In genomic region chr16:91851456-91852231, GRCm38 (mm10) we compare ENCODE assay signal across 11 mouse cellular contexts.
DNase-seq lines count a peak whose midpoint lies in the region; ATAC-seq and TF ChIP-seq lines count a peak whose summit lies in the region.
"Had no signal": no experiment of that assay in that cellular context is flagged by ENCODE, and none has a peak within 500 bp of the region (broad histone marks: within the 10 kb centered on the region; RNA-seq: fewer than 3 reads in every experiment).

No protein-coding gene starts in this region.

- no peak overlapping the region for H3K4me2 ChIP-seq in hindbrain, embryonic 12.5 days (replicated peaks)
- H3K4me2 ChIP-seq in midbrain, embryonic 16.5 days (ENCODE audit: low read length) = no peak overlapping the region
- H3K4me2 ChIP-seq in midbrain, embryonic 11.5 days = no peak overlapping the region
- H3K4me2 ChIP-seq in liver, postnatal 0 days (ENCODE audit: low read depth, low read length) = no peak overlapping the region

- 0 out of 2 replicates have a peak overlapping the region, but pooled peaks have one; percentile 12 for H3K27ac ChIP-seq in hindbrain, embryonic 10.5 days
- H3K27ac ChIP-seq in hindbrain, embryonic 12.5 days = no peak overlapping the region
- H3K27ac ChIP-seq in midbrain, embryonic 16.5 days (ENCODE audit: low read length) = no peak overlapping the region
- H3K27ac ChIP-seq in midbrain, embryonic 11.5 days (ENCODE audit: low read depth, low read length) = no peak overlapping the region
- peak overlapping the region; percentile 46 for H3K27ac ChIP-seq in liver, postnatal 0 days (ENCODE audit: low read depth)

- H3K4me1 ChIP-seq in hindbrain, embryonic 10.5 days (replicated peaks) = no peaks in the 10 kb centered on the region
- no peaks in the 10 kb centered on the region for H3K4me1 ChIP-seq in hindbrain, embryonic 12.5 days
- no peaks in the 10 kb centered on the region for H3K4me1 ChIP-seq in midbrain, embryonic 16.5 days (ENCODE audit: control insufficient read depth, insufficient read depth, low read length)
- H3K4me1 ChIP-seq in midbrain, embryonic 11.5 days (ENCODE audit: control insufficient read depth, insufficient read depth, low read length) = no peaks in the 10 kb centered on the region
- H3K4me1 ChIP-seq in liver, postnatal 0 days (ENCODE audit: insufficient read depth) = no peaks in the 10 kb centered on the region

- H3K4me3 ChIP-seq in hindbrain, embryonic 10.5 days = no peak overlapping the region
- no peak overlapping the region for H3K4me3 ChIP-seq in hindbrain, embryonic 12.5 days
- H3K4me3 ChIP-seq in midbrain, embryonic 16.5 days (ENCODE audit: low read depth, low read length) = no peak overlapping the region
- no peak overlapping the region for H3K4me3 ChIP-seq in midbrain, embryonic 11.5 days (ENCODE audit: low read depth, low read length)
- no peak overlapping the region for H3K4me3 ChIP-seq in liver, postnatal 0 days (ENCODE audit: low read depth, low read length)

- WGBS in hindbrain, embryonic 10.5 days = 88% methylated on average over 19 of the region's 19 CpGs
- 85% methylated on average over 19 of the region's 19 CpGs for WGBS in hindbrain, embryonic 12.5 days
- 82% methylated on average over 19 of the region's 19 CpGs for WGBS in midbrain, embryonic 16.5 days
- 89% methylated on average over 19 of the region's 19 CpGs for WGBS in midbrain, embryonic 11.5 days
- WGBS in liver, postnatal 0 days (ENCODE audit: insufficient replicate concordance) = 61% methylated on average over 19 of the region's 19 CpGs

- no peak for TF ChIP-seq EP300 in liver, postnatal 0 days (IDR thresholded peaks at IDR 0.05; ENCODE audit: low read depth)

- no peak overlapping the region for H3K9ac ChIP-seq in hindbrain, embryonic 12.5 days
- no peak overlapping the region for H3K9ac ChIP-seq in midbrain, embryonic 16.5 days (ENCODE audit: low read depth, low read length)
- H3K9ac ChIP-seq in midbrain, embryonic 11.5 days (ENCODE audit: low read length) = no peak overlapping the region
- no peak overlapping the region for H3K9ac ChIP-seq in liver, postnatal 0 days (replicated peaks)

- TF ChIP-seq CTCF in liver, postnatal 0 days (IDR thresholded peaks at IDR 0.05; ENCODE audit: low read depth) = no peak

- ATAC-seq in hindbrain, embryonic 12.5 days (ENCODE audit: low FRiP score) = no peak
- 0 out of 2 replicates have a peak, but pooled peaks have one; percentile 45 for ATAC-seq in midbrain, embryonic 16.5 days
- no peak for ATAC-seq in midbrain, embryonic 11.5 days (ENCODE audit: low FRiP score)
- ATAC-seq in liver, postnatal 0 days = no peak

- peak; percentile 38 for DNase-seq in adrenal gland, postnatal 25 days
- DNase-seq in adrenal gland, postnatal 10 days = no peak
- DNase-seq in hindbrain, embryonic 10.5 days (ENCODE audit: low spot score) = no peak
- no peak for DNase-seq in midbrain, embryonic 11.5 days (ENCODE audit: low spot score, missing footprints)
- no peak for DNase-seq in liver, postnatal 0 days
- no peak for DNase-seq in T-cell, adult 2 months (ENCODE audit: low spot score)
- DNase-seq: kidney, adult 11 months; lung, adult 18-20 months; thymus, postnatal 4 days had no signal

- no peaks in the 10 kb centered on the region for H3K9me3 ChIP-seq in hindbrain, embryonic 10.5 days
- H3K9me3 ChIP-seq in hindbrain, embryonic 12.5 days (replicated peaks) = no peaks in the 10 kb centered on the region
- H3K9me3 ChIP-seq in midbrain, embryonic 16.5 days (replicated peaks; ENCODE audit: control insufficient read depth, low read length, poor library complexity, severe bottlenecking) = no peaks in the 10 kb centered on the region
- no peaks in the 10 kb centered on the region for H3K9me3 ChIP-seq in midbrain, embryonic 11.5 days (ENCODE audit: control insufficient read depth, low read length)
- H3K9me3 ChIP-seq in liver, postnatal 0 days (ENCODE audit: low read length) = no peaks in the 10 kb centered on the region

- H3K36me3 ChIP-seq in hindbrain, embryonic 10.5 days = peaks cover 100% of the 10 kb centered on the region
- H3K36me3 ChIP-seq in hindbrain, embryonic 12.5 days = peaks cover 91% of the 10 kb centered on the region
- H3K36me3 ChIP-seq in midbrain, embryonic 16.5 days (ENCODE audit: control insufficient read depth, insufficient read depth, low read length) = peaks cover 33% of the 10 kb centered on the region
- peaks cover 7% of the 10 kb centered on the region; the same call in 1 of the 2 replicates for H3K36me3 ChIP-seq in midbrain, embryonic 11.5 days (ENCODE audit: control insufficient read depth, insufficient read depth, low read length)
- peaks cover 54% of the 10 kb centered on the region for H3K36me3 ChIP-seq in liver, postnatal 0 days (replicated peaks; ENCODE audit: insufficient read depth, low read length)

- no peaks in the 10 kb centered on the region for H3K27me3 ChIP-seq in hindbrain, embryonic 10.5 days (ENCODE audit: insufficient read depth, poor library complexity, severe bottlenecking)
- H3K27me3 ChIP-seq in hindbrain, embryonic 12.5 days = no peaks in the 10 kb centered on the region
- no peaks in the 10 kb centered on the region for H3K27me3 ChIP-seq in midbrain, embryonic 16.5 days (ENCODE audit: control insufficient read depth, insufficient read depth, low read depth, low read length)
- no peaks in the 10 kb centered on the region for H3K27me3 ChIP-seq in midbrain, embryonic 11.5 days (ENCODE audit: control insufficient read depth, insufficient read depth, low read length)
- no peaks in the 10 kb centered on the region for H3K27me3 ChIP-seq in liver, postnatal 0 days (ENCODE audit: insufficient read depth, low read length)

Comparison
In these comparisons a context has a peak if more than half of its experiments do, and no peak if none do; other contexts are left out.
1. H3K27ac ChIP-seq: peak in hindbrain, embryonic 10.5 days (single experiment) and liver, postnatal 0 days (single experiment); none in hindbrain, embryonic 12.5 days (single experiment), midbrain, embryonic 16.5 days (single experiment) and midbrain, embryonic 11.5 days (single experiment).